Mouse (Mus musculus) gastrocnemius, adult 2 months (tissue): ENCODE data around the gene Vav2. TPM values are rescaled to one million over a fixed set of nuclear protein-coding genes. Genes with fewer than 3 reads are reported as not detected.

Source experiments
- DNase-seq: peaks from one replicate; pipeline ENCODE4 v3.0.0; 2022
- H3K27ac ChIP-seq: fragments of 200-600 bp; 2 replicates; pipeline ENCODE4 v1.8.1; 2022; ENCODE audit warnings: mild to moderate bottlenecking
- H3K4me3 ChIP-seq: fragments of 200-600 bp; 2 replicates; pipeline ENCODE4 v1.8.1; 2022; ENCODE audit warnings: mild to moderate bottlenecking, moderate library complexity
- CTCF ChIP-seq: fragments of 200-600 bp; IDR thresholded peaks from 2 replicates; pipeline ENCODE4 v1.8.1; 2022; ENCODE audit warnings: antibody characterized with exemption, mild to moderate bottlenecking, moderate library complexity
- intact Hi-C: fragments of 180-260 bp; cut with DNase I; formaldehyde crosslinking; loops from one replicate; pipeline ENCODE4 v1.15.1; 2025
- total RNA-seq, 2 experiments: library from RNA; stranded (reverse); gene quantifications; 2 replicates each; pipeline ENCODE4 v1.2.3; 2021

The Vav2 gene
- total RNA-seq, 2 experiments from 2014 or later: 2.0 to 4.3 TPM

GRCm38 (mm10) chr2:27365296-27365695 is 61.5 kb downstream of the Vav2 start:
- TF ChIP-seq CTCF: no peak
- DNase-seq: no peak
- intact Hi-C loops: loop anchor here (5.0 kb wide), 1 partner anchor 33 kb away; no protein-coding TSS in a partner anchor
- Histone ChIP-seq H3K27ac (no peak overlapping the region), H3K4me3 (no peak overlapping the region)

GRCm38 (mm10) chr2:27361786-27362185 is 65.0 kb downstream of the Vav2 start:
- Histone ChIP-seq H3K27ac (no peak overlapping the region), H3K4me3 (no peak overlapping the region)
- DNase-seq: no peak
- intact Hi-C loops: no loop called here
- no peak for TF ChIP-seq CTCF

GRCm38 (mm10) chr2:27358461-27358860 is 68.4 kb downstream of the Vav2 start:
- Histone ChIP-seq H3K4me3 (no peak overlapping the region), H3K27ac (no peak overlapping the region)
- intact Hi-C loops: no loop called here
- no peak for TF ChIP-seq CTCF
- no peak for DNase-seq

GRCm38 (mm10) chr2:27355684-27356083 is 71.1 kb downstream of the Vav2 start:
- Histone ChIP-seq H3K4me3 (no peak overlapping the region), H3K27ac (no peak overlapping the region)
- no peak for DNase-seq
- intact Hi-C loops: no loop called here
- no peak for TF ChIP-seq CTCF

- no peak for DNase-seq
- H3K27ac ChIP-seq: no peak overlapping the region
- TF ChIP-seq CTCF: no peak
- no peak overlapping the region for H3K4me3 ChIP-seq
- intact Hi-C loops: no loop called here
Observed at GRCm38 (mm10) chr2:27354610-27355211, 72.1 kb downstream of the Vav2 start.

- no peak for TF ChIP-seq CTCF
- intact Hi-C loops: no loop called here
- Histone ChIP-seq H3K27ac (no peak overlapping the region), H3K4me3 (no peak overlapping the region)
- no peak for DNase-seq
Observed at GRCm38 (mm10) chr2:27352720-27353119, 74.1 kb downstream of the Vav2 start.

GRCm38 (mm10) chr2:27350371-27350770 is 76.5 kb downstream of the Vav2 start:
- intact Hi-C loops: no loop called here
- no peak for TF ChIP-seq CTCF
- Histone ChIP-seq H3K4me3 (no peak overlapping the region), H3K27ac (no peak overlapping the region)
- DNase-seq: no peak

- Histone ChIP-seq H3K4me3 (no peak overlapping the region), H3K27ac (no peak overlapping the region)
- no peak for TF ChIP-seq CTCF
- intact Hi-C loops: no loop called here
- DNase-seq: no peak
Observed at GRCm38 (mm10) chr2:27343984-27344453, 82.8 kb downstream of the Vav2 start.

- Histone ChIP-seq H3K27ac (no peak overlapping the region), H3K4me3 (no peak overlapping the region)
- TF ChIP-seq CTCF: no peak
- DNase-seq: no peak
- intact Hi-C loops: no loop called here
Observed at GRCm38 (mm10) chr2:27340682-27341081, 86.2 kb downstream of the Vav2 start.

- intact Hi-C loops: no loop called here
- Histone ChIP-seq H3K27ac (0 out of 2 replicates have a peak overlapping the region, but pooled peaks have one; percentile 3), H3K4me3 (no peak overlapping the region)
- TF ChIP-seq CTCF: no peak
- no peak for DNase-seq
Observed at GRCm38 (mm10) chr2:27339051-27339450, 87.8 kb downstream of the Vav2 start.

- TF ChIP-seq CTCF: no peak
- H3K4me3 ChIP-seq: no peak overlapping the region
- DNase-seq: no peak
- intact Hi-C loops: no loop called here
- H3K27ac ChIP-seq: no peak overlapping the region
Observed at GRCm38 (mm10) chr2:27337261-27337660, 89.6 kb downstream of the Vav2 start.

- no peak for DNase-seq
- intact Hi-C loops: no loop called here
- no peak overlapping the region for H3K4me3 ChIP-seq
- no peak overlapping the region for H3K27ac ChIP-seq
- TF ChIP-seq CTCF: no peak
Observed at GRCm38 (mm10) chr2:27336600-27336999, 90.2 kb downstream of the Vav2 start.

- intact Hi-C loops: loop anchor here (5.0 kb wide), 1 partner anchor 32 kb away; no protein-coding TSS in a partner anchor
- Histone ChIP-seq H3K4me3 (no peak overlapping the region), H3K27ac (no peak overlapping the region)
Observed at GRCm38 (mm10) chr2:27334816-27335215, 92.0 kb downstream of the Vav2 start.

GRCm38 (mm10) chr2:27331560-27331959 is 95.3 kb downstream of the Vav2 start:
- H3K4me3 ChIP-seq: no peak overlapping the region
- intact Hi-C loops: loop anchor here (5.0 kb wide), 1 partner anchor 36 kb away; no protein-coding TSS in a partner anchor
- no peak for TF ChIP-seq CTCF
- no peak overlapping the region; the same call in 1 of the 2 replicates for H3K27ac ChIP-seq
- DNase-seq: no peak

More at GRCm38 (mm10) chr2:27334816-27335215, 92.0 kb downstream of the Vav2 start:
- DNase-seq: no peak
- no peak for TF ChIP-seq CTCF
